ENCODE assay signal across 18 mouse cellular contexts in the genomic region with DNA sequence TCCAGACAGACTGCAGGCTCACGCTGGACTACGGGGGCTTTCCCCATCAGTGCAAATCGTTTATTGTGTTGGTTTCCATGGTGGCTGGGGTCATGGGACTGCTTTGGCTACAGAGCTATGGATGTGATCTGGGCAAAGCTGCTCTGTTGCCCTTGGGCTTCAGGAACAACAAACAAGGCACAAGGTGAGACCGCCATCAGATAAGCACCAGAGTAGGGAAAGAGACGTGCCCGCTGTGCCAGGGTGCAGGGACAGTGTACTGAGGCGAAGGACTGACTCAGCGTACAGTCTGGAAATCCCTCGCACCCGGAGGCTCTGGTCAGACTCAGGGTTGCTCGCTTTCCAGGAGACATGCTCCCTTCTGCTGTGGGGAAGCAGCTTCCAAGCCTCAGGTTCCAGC. TPM values are rescaled to one million over a fixed set of nuclear protein-coding genes. Genes with fewer than 3 reads are reported as not detected.
DNase-seq lines count a peak whose midpoint lies in the region; ATAC-seq and TF ChIP-seq lines count a peak whose summit lies in the region.
"Had no signal": no experiment of that assay in that cellular context is flagged by ENCODE, and none has a peak within 500 bp of the region (broad histone marks: within the 10 kb centered on the region; RNA-seq: fewer than 3 reads in every experiment).

No protein-coding gene starts in this region.

- TF ChIP-seq EP300 in stomach, postnatal 0 days (optimal IDR thresholded peaks at IDR 0.05), result no peak

- TF ChIP-seq CTCF in kidney, postnatal 0 days (IDR thresholded peaks at IDR 0.05; ENCODE audit: low read depth), result no peak
- TF ChIP-seq CTCF in stomach, postnatal 0 days (IDR thresholded peaks at IDR 0.05; ENCODE audit: low read depth), result no peak

- no peaks in the 10 kb centered on the region for H3K4me1 ChIP-seq in hindbrain, embryonic 10.5 days (replicated peaks)
- no peaks in the 10 kb centered on the region for H3K4me1 ChIP-seq in hindbrain, embryonic 16.5 days (ENCODE audit: control insufficient read depth, insufficient read depth, low read depth, low read length)
- no peaks in the 10 kb centered on the region for H3K4me1 ChIP-seq in kidney, postnatal 0 days (replicated peaks; ENCODE audit: insufficient read depth, low read length)
- H3K4me1 ChIP-seq in intestine, embryonic 16.5 days (ENCODE audit: control insufficient read depth, insufficient read depth, low read length), result no peaks in the 10 kb centered on the region
- H3K4me1 ChIP-seq in stomach, postnatal 0 days (replicated peaks; ENCODE audit: control insufficient read depth, insufficient read depth), result no peaks in the 10 kb centered on the region
- H3K4me1 ChIP-seq: embryonic facial prominence, embryonic 12.5 days; forebrain, embryonic 15.5 days; heart, embryonic 12.5 days; hindbrain, embryonic 12.5 days had no signal

- no peak overlapping the region for H3K9ac ChIP-seq in hindbrain, embryonic 16.5 days (ENCODE audit: low read depth, low read length)
- no peak overlapping the region for H3K9ac ChIP-seq in kidney, postnatal 0 days (ENCODE audit: low read depth, low read length)
- H3K9ac ChIP-seq in intestine, embryonic 16.5 days (ENCODE audit: low read depth, low read length), result no peak overlapping the region
- no peak overlapping the region for H3K9ac ChIP-seq in stomach, postnatal 0 days (ENCODE audit: low read length)
- H3K9ac ChIP-seq: embryonic facial prominence, embryonic 12.5 days; forebrain, embryonic 15.5 days; heart, embryonic 12.5 days; hindbrain, embryonic 12.5 days had no signal

- ATAC-seq in hindbrain, embryonic 16.5 days, result no peak
- ATAC-seq in kidney, postnatal 0 days (replicated peaks; ENCODE audit: low FRiP score, low read depth), result no peak; the same call in 1 of the 2 replicates
- ATAC-seq in intestine, embryonic 16.5 days, result peak; percentile 75
- ATAC-seq in stomach, postnatal 0 days (ENCODE audit: low FRiP score, low TSS enrichment), result peak; percentile 75
- ATAC-seq: forebrain, embryonic 15.5 days had no signal

- H3K9me3 ChIP-seq in hindbrain, embryonic 10.5 days, result no peaks in the 10 kb centered on the region
- no peaks in the 10 kb centered on the region for H3K9me3 ChIP-seq in hindbrain, embryonic 16.5 days (ENCODE audit: control insufficient read depth, low read length)
- H3K9me3 ChIP-seq in kidney, postnatal 0 days (replicated peaks; ENCODE audit: low read length), result no peaks in the 10 kb centered on the region
- no peaks in the 10 kb centered on the region for H3K9me3 ChIP-seq in intestine, embryonic 16.5 days (ENCODE audit: control insufficient read depth, low read length)
- no peaks in the 10 kb centered on the region for H3K9me3 ChIP-seq in stomach, postnatal 0 days (ENCODE audit: control insufficient read depth, low read length)
- H3K9me3 ChIP-seq: embryonic facial prominence, embryonic 12.5 days; forebrain, embryonic 15.5 days; heart, embryonic 12.5 days; hindbrain, embryonic 12.5 days had no signal

- peaks cover 11% of the 10 kb centered on the region for H3K36me3 ChIP-seq in hindbrain, embryonic 10.5 days
- H3K36me3 ChIP-seq in hindbrain, embryonic 16.5 days (ENCODE audit: control insufficient read depth, insufficient read depth, low read length), result no peaks in the 10 kb centered on the region
- H3K36me3 ChIP-seq in kidney, postnatal 0 days (ENCODE audit: insufficient read depth, low read length), result 0 out of 2 replicates have a peak, but pooled peaks cover 3% of the 10 kb centered on the region
- no peaks in the 10 kb centered on the region for H3K36me3 ChIP-seq in intestine, embryonic 16.5 days (ENCODE audit: control insufficient read depth, insufficient read depth, low read length)
- 0 out of 2 replicates have a peak, but pooled peaks cover 3% of the 10 kb centered on the region for H3K36me3 ChIP-seq in stomach, postnatal 0 days (ENCODE audit: control insufficient read depth, insufficient read depth, low read length)
- H3K36me3 ChIP-seq: forebrain, embryonic 15.5 days had no signal

- H3K27me3 ChIP-seq in hindbrain, embryonic 10.5 days (ENCODE audit: insufficient read depth, poor library complexity, severe bottlenecking), result no peaks in the 10 kb centered on the region
- no peaks in the 10 kb centered on the region for H3K27me3 ChIP-seq in hindbrain, embryonic 16.5 days (replicated peaks; ENCODE audit: control insufficient read depth, insufficient read depth, low read length)
- no peaks in the 10 kb centered on the region for H3K27me3 ChIP-seq in kidney, postnatal 0 days (ENCODE audit: insufficient read depth, low read length)
- no peaks in the 10 kb centered on the region for H3K27me3 ChIP-seq in intestine, embryonic 16.5 days (replicated peaks; ENCODE audit: control insufficient read depth, insufficient read depth, low read length)
- H3K27me3 ChIP-seq in stomach, postnatal 0 days (ENCODE audit: control insufficient read depth, insufficient read depth, low read length), result no peaks in the 10 kb centered on the region
- H3K27me3 ChIP-seq: embryonic facial prominence, embryonic 12.5 days; forebrain, embryonic 15.5 days; hindbrain, embryonic 12.5 days had no signal

- WGBS in hindbrain, embryonic 10.5 days, result 89% methylated on average over 11 of the region's 11 CpGs
- WGBS in hindbrain, embryonic 16.5 days, result 82% methylated on average over 11 of the region's 11 CpGs
- WGBS in kidney, postnatal 0 days, result 83% methylated on average over 11 of the region's 11 CpGs
- WGBS in intestine, embryonic 16.5 days, result 85% methylated on average over 11 of the region's 11 CpGs
- 76% methylated on average over 11 of the region's 11 CpGs for WGBS in stomach, postnatal 0 days

- H3K4me3 ChIP-seq in hindbrain, embryonic 10.5 days, result no peak overlapping the region
- no peak overlapping the region for H3K4me3 ChIP-seq in hindbrain, embryonic 16.5 days (ENCODE audit: low read length)
- no peak overlapping the region for H3K4me3 ChIP-seq in kidney, postnatal 0 days (replicated peaks; ENCODE audit: low read depth, low read length)
- H3K4me3 ChIP-seq in intestine, embryonic 16.5 days (ENCODE audit: low read length), result no peak overlapping the region
- H3K4me3 ChIP-seq in stomach, postnatal 0 days (ENCODE audit: low read depth, low read length), result no peak overlapping the region
- H3K4me3 ChIP-seq: embryonic facial prominence, embryonic 12.5 days; forebrain, embryonic 15.5 days; heart, embryonic 12.5 days; hindbrain, embryonic 12.5 days had no signal

- DNase-seq in hindbrain, embryonic 10.5 days (ENCODE audit: low spot score), result no peak
- DNase-seq in kidney, postnatal 0 days (ENCODE audit: low spot score), result no peak
- DNase-seq in kidney, adult 9 months, result no peak
- peak; percentile 66 for DNase-seq in stomach, postnatal 0 days (ENCODE audit: low spot score)
- no peak for DNase-seq in neural tube, embryonic 10.5 days (ENCODE audit: extremely low spot score, low spot score)
- DNase-seq: adrenal gland, postnatal 14 days; cerebellum, adult 11-12 months; cerebellum, adult 9-10 months; cerebellum, postnatal 25 days; gastrocnemius, postnatal 14 days; heart, postnatal 36 days had no signal

- no peak overlapping the region for H3K4me2 ChIP-seq in hindbrain, embryonic 16.5 days (ENCODE audit: low read length)
- H3K4me2 ChIP-seq in kidney, postnatal 0 days (ENCODE audit: low read length), result no peak overlapping the region
- H3K4me2 ChIP-seq in intestine, embryonic 16.5 days (ENCODE audit: low read depth, low read length), result no peak overlapping the region
- H3K4me2 ChIP-seq in stomach, postnatal 0 days (replicated peaks; ENCODE audit: low read depth), result no peak overlapping the region
- H3K4me2 ChIP-seq: embryonic facial prominence, embryonic 12.5 days; forebrain, embryonic 15.5 days; heart, embryonic 12.5 days; hindbrain, embryonic 12.5 days had no signal

- H3K27ac ChIP-seq in hindbrain, embryonic 10.5 days, result 0 out of 2 replicates have a peak overlapping the region, but pooled peaks have one; percentile 4
- H3K27ac ChIP-seq in hindbrain, embryonic 16.5 days (ENCODE audit: low read depth, low read length), result no peak overlapping the region
- 0 out of 2 replicates have a peak overlapping the region, but pooled peaks have one; percentile 36 for H3K27ac ChIP-seq in kidney, postnatal 0 days
- H3K27ac ChIP-seq in intestine, embryonic 16.5 days (ENCODE audit: low read length), result no peak overlapping the region
- peak overlapping the region; percentile 71 for H3K27ac ChIP-seq in stomach, postnatal 0 days (replicated peaks)
- H3K27ac ChIP-seq: embryonic facial prominence, embryonic 12.5 days; forebrain, embryonic 15.5 days; hindbrain, embryonic 12.5 days had no signal

RNA-seq across cellular contexts. Expression of gene Arhgdig, which starts 5.1 kb away (rescaled TPM):
- polyA plus RNA-seq in hindbrain, embryonic 10.5 days (2016; fragmentation: Nextera tagmentation; extraction: Ambion mirVana), result 6.4 and 8.3 TPM in 2 replicates
- polyA plus RNA-seq in hindbrain, embryonic 16.5 days (2015; fragmentation: Nextera tagmentation; extraction: Ambion mirVana), result 215 and 262 TPM in 2 replicates
- 16.8 and 22.4 TPM in 2 replicates for polyA plus RNA-seq in kidney, postnatal 0 days (2015; fragmentation: Nextera tagmentation; extraction: Ambion mirVana)
- 14.8 and 17.3 TPM in 2 replicates for polyA plus RNA-seq in intestine, embryonic 16.5 days (2015; fragmentation: Nextera tagmentation; extraction: Ambion mirVana)
- 133 and 139 TPM in 2 replicates for polyA plus RNA-seq in stomach, postnatal 0 days (2015; fragmentation: Nextera tagmentation; extraction: Ambion mirVana)

RNA-seq across cellular contexts. Expression of gene Rgs11, which starts 9.9 kb away (rescaled TPM):
- 0.81 and 1.5 TPM in 2 replicates for polyA plus RNA-seq in hindbrain, embryonic 10.5 days (2016; fragmentation: Nextera tagmentation; extraction: Ambion mirVana)
- 23.8 and 24.3 TPM in 2 replicates for polyA plus RNA-seq in hindbrain, embryonic 16.5 days (2015; fragmentation: Nextera tagmentation; extraction: Ambion mirVana)
- polyA plus RNA-seq in kidney, postnatal 0 days (2015; fragmentation: Nextera tagmentation; extraction: Ambion mirVana), result 9.1 and 11.1 TPM in 2 replicates
- 13.4 and 15.2 TPM in 2 replicates for polyA plus RNA-seq in intestine, embryonic 16.5 days (2015; fragmentation: Nextera tagmentation; extraction: Ambion mirVana)
- 24.4 and 27.5 TPM in 2 replicates for polyA plus RNA-seq in stomach, postnatal 0 days (2015; fragmentation: Nextera tagmentation; extraction: Ambion mirVana)
- polyA plus RNA-seq: C2C12 had no signal

RNA-seq across cellular contexts. Expression of gene Pdia2, which starts 13.8 kb away (rescaled TPM):
- polyA plus RNA-seq in hindbrain, embryonic 10.5 days (2016; fragmentation: Nextera tagmentation; extraction: Ambion mirVana), result 0.55 and 1.3 TPM in 2 replicates
- polyA plus RNA-seq in hindbrain, embryonic 16.5 days (2015; fragmentation: Nextera tagmentation; extraction: Ambion mirVana), result 0.14 TPM in 1 of 2 replicates, not detected in the other
- 1.9 and 2.0 TPM in 2 replicates for polyA plus RNA-seq in kidney, postnatal 0 days (2015; fragmentation: Nextera tagmentation; extraction: Ambion mirVana)
- polyA plus RNA-seq in intestine, embryonic 16.5 days (2015; fragmentation: Nextera tagmentation; extraction: Ambion mirVana), result 104 and 149 TPM in 2 replicates
- polyA plus RNA-seq in stomach, postnatal 0 days (2015; fragmentation: Nextera tagmentation; extraction: Ambion mirVana), result 172 and 176 TPM in 2 replicates
- polyA plus RNA-seq: forebrain, embryonic 15.5 days had no signal

RNA-seq across cellular contexts. Expression of gene Fam234a, which starts 31.4 kb away (rescaled TPM):
- polyA plus RNA-seq in hindbrain, embryonic 10.5 days (2016; fragmentation: Nextera tagmentation; extraction: Ambion mirVana), result 26.8 and 30.8 TPM in 2 replicates
- 35.9 and 39.5 TPM in 2 replicates for polyA plus RNA-seq in hindbrain, embryonic 16.5 days (2015; fragmentation: Nextera tagmentation; extraction: Ambion mirVana)
- 81.6 and 85.6 TPM in 2 replicates for polyA plus RNA-seq in kidney, postnatal 0 days (2015; fragmentation: Nextera tagmentation; extraction: Ambion mirVana)
- polyA plus RNA-seq in intestine, embryonic 16.5 days (2015; fragmentation: Nextera tagmentation; extraction: Ambion mirVana), result 123 and 129 TPM in 2 replicates
- polyA plus RNA-seq in stomach, postnatal 0 days (2015; fragmentation: Nextera tagmentation; extraction: Ambion mirVana), result 98.0 and 99.1 TPM in 2 replicates

RNA-seq across cellular contexts. Expression of gene Luc7l, which starts 40.0 kb away (rescaled TPM):
- polyA plus RNA-seq in hindbrain, embryonic 10.5 days (2016; fragmentation: Nextera tagmentation; extraction: Ambion mirVana), result 113 and 128 TPM in 2 replicates
- 87.0 and 99.9 TPM in 2 replicates for polyA plus RNA-seq in hindbrain, embryonic 16.5 days (2015; fragmentation: Nextera tagmentation; extraction: Ambion mirVana)
- 71.3 and 75.7 TPM in 2 replicates for polyA plus RNA-seq in kidney, postnatal 0 days (2015; fragmentation: Nextera tagmentation; extraction: Ambion mirVana)
- polyA plus RNA-seq in intestine, embryonic 16.5 days (2015; fragmentation: Nextera tagmentation; extraction: Ambion mirVana), result 68.2 and 72.2 TPM in 2 replicates
- 42.9 and 46.2 TPM in 2 replicates for polyA plus RNA-seq in stomach, postnatal 0 days (2015; fragmentation: Nextera tagmentation; extraction: Ambion mirVana)

Comparison
In these comparisons a context has a peak if more than half of its experiments do, and no peak if none do; other contexts are left out.
1. H3K27ac ChIP-seq: peak in hindbrain, embryonic 10.5 days (single experiment), kidney, postnatal 0 days (single experiment) and stomach, postnatal 0 days (single experiment); none in hindbrain, embryonic 16.5 days (single experiment) and intestine, embryonic 16.5 days (single experiment).
2. ATAC-seq: peak in intestine, embryonic 16.5 days (single experiment) and stomach, postnatal 0 days (single experiment); none in hindbrain, embryonic 16.5 days (single experiment) and kidney, postnatal 0 days (single experiment).
3. RNA of gene Pdia2, which starts 13.8 kb away (polyA plus RNA-seq): 172 to 176 TPM in stomach, postnatal 0 days and 104 to 149 TPM in intestine, embryonic 16.5 days; 1.9 to 2.0 TPM in kidney, postnatal 0 days, 0.55 to 1.3 TPM in hindbrain, embryonic 10.5 days and 0.14 TPM in hindbrain, embryonic 16.5 days; every median in the first group is over 10 times any median in the second.